Mouse (Mus musculus): Measurements from ENCODE around the gene Gm5128. TPM values are rescaled to one million over a fixed set of nuclear protein-coding genes. Genes with fewer than 3 reads are reported as not detected.
"Not testable (repeated sequence)": the region's sequence is repeated elsewhere in the genome, so short reads cannot be mapped to it uniquely, and the experiment has no call there.

The Gm5128 gene
- not detected for total RNA-seq (2022)

- DNase-seq (ENCODE audit: low spot score) = not testable (repeated sequence)
These were observed at the start of gene Gm5128 for GRCm38 (mm10) chrX:135372984-135373383. Gm5128 (plus strand) TSS chrX:135373284.

- not testable (repeated sequence) for DNase-seq (ENCODE audit: low spot score)
These were observed 12.4 kb upstream of the Gm5128 start for GRCm38 (mm10) chrX:135360685-135361084.

GRCm38 (mm10) chrX:135361943-135362342 is 11.1 kb upstream of the Gm5128 start:
- not testable (repeated sequence) for DNase-seq (ENCODE audit: low spot score)

- DNase-seq (ENCODE audit: low spot score) = not testable (repeated sequence)
These were observed 30.5 kb downstream of the Gm5128 start for GRCm38 (mm10) chrX:135403578-135403977.

- DNase-seq (ENCODE audit: low spot score) = not testable (repeated sequence)
These were observed 48.1 kb downstream of the Gm5128 start for GRCm38 (mm10) chrX:135421203-135421602.

- not testable (repeated sequence) for DNase-seq (ENCODE audit: low spot score)
These were observed 48.7 kb downstream of the Gm5128 start for GRCm38 (mm10) chrX:135421824-135422223.

- DNase-seq (ENCODE audit: low spot score) = not testable (repeated sequence)
These were observed 49.4 kb downstream of the Gm5128 start for GRCm38 (mm10) chrX:135422473-135422872.

Other genes with a start within 250 kb of the Gm5128 start
- gene Gm15023, start 195.7 kb upstream of the Gm5128 start, total RNA-seq (2022) = not detected
- under 1 TPM in 1 of 4 experiments, not detected in 3; 0.31 TPM for gene Tceal6, start 162.6 kb upstream of the Gm5128 start, total RNA-seq (2022)
- gene Pramel3, start 71.0 kb upstream of the Gm5128 start, total RNA-seq (2022) = not detected
- gene Gm7903, start 60.6 kb downstream of the Gm5128 start, total RNA-seq (2022) = under 1 TPM in 1 of 4 experiments, not detected in 3; 0.08 TPM
- not detected for gene AV320801, start 121.3 kb downstream of the Gm5128 start, total RNA-seq (2022)
- gene Nxf7, start 225.5 kb downstream of the Gm5128 start, total RNA-seq (2022) = under 1 TPM in 1 of 4 experiments, not detected in 3; 0.31 TPM

Data from heart, adult 8-10 months (tissue).